Mouse (Mus musculus) gastrocnemius, postnatal 4 days (tissue): ENCODE results near the gene Aqp6. TPM values are rescaled to one million over a fixed set of nuclear protein-coding genes. Genes with fewer than 3 reads are reported as not detected.

ENCODE experiments used
- DNase-seq, 2 experiments: peaks; one replicate each; pipeline ENCODE4 v3.0.0; 2021 to 2022; ENCODE audit warnings: low spot score in 2 of 2, mixed read lengths in 2 of 2
- total RNA-seq, 2 experiments: library from RNA; stranded (reverse); gene quantifications; 2 replicates each; pipeline ENCODE4 v1.2.3; 2021

Aqp6 gene
- total RNA-seq, 2 experiments from 2014 or later, result not detected

DNA sequence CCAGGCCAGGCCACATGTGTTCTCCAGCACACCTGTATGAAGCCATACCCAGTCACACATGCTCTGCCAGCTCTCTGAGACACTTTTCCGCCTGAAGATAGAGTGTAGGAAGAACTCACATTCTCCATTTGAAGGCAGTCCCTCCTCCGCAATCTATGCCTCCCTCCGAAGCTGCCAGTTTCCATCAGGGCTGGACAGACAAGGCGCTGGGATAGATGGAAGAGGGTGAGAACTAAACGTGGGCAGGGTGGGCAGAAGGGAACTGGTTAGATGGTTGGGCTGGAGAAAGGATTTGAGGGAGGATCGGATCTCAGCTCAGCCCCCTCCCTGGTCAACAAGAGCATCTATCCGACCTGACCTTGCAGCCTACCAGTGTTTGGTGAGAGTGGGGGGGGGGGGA lies 4.4 kb upstream of the Aqp6 start:
- no peak for DNase-seq

DNA sequence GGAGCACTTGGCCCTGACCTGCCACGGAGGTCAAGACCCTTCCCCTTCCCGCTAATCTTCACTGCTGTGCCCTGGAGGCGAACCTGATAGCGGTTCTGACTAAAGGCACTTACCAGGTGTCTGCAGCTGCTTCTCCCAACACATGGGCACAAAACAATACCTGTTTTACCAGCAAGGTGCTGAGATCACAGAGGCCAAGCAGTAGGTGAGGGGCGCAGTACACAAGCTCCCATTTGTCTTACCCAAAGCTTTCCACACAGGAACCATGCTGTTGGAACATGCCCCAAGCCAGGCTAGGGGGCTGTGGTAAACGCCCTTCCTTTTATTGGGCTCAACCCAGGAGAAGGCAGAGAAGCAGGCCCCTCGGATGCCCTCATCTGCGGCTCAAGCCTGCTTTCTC lies 3.6 kb upstream of the Aqp6 start:
- DNase-seq, result no peak

DNA sequence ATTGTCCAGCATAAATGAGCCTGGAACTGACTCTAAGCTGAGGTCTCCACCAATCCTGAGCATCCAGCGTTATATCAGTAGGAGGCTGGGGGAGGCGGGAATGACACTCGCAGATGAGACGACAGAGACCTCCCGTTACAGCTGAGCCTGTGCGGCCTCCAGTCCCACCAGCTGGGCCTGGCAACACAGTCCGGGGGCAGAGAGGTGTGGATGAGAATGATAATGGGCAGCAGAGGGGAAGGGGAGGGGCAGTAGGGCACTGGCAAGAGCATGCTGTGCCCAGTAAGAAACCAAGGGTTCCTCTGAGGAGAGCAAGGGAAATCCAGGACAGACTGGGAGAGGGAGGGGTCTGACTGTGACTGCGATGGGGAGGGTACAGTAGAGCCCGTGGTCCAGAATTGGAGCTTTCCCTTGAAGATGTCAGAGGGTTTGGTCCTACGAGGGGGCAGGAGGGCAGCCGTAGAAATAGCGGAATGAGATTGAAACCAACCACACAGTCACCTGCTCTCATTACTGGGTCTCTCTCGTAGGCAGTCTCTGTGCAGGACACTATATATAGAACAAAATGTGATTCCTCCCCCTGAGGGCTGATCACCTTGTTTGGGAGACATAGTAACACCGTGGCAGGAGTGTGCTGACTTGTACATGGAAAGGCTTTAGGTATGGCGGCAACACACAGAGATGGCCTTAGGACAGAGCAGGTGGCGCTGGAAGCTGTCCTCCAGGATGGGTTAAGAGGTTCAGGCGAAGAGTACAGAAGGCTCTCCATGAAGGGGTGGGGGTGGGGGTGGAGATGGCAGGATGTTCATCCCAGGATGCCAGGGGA lies 1.7 kb upstream of the Aqp6 start:
- DNase-seq, result no peak

DNA sequence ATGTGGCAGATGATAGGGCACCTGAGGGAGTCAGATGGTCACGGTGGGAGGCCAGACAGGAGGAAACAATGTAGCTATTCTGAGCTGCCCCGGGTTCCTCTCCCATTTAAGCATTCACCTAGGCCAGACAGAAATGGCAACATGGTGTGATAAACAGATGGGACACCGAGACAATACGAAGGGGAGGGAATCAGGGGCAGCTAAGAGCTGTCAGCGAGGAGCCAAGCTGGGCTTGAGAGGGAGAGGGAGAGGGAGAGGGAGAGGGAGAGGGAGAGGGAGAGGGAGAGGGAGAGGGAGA lies 572 bp downstream of the Aqp6 start:
- DNase-seq, result no peak

DNA sequence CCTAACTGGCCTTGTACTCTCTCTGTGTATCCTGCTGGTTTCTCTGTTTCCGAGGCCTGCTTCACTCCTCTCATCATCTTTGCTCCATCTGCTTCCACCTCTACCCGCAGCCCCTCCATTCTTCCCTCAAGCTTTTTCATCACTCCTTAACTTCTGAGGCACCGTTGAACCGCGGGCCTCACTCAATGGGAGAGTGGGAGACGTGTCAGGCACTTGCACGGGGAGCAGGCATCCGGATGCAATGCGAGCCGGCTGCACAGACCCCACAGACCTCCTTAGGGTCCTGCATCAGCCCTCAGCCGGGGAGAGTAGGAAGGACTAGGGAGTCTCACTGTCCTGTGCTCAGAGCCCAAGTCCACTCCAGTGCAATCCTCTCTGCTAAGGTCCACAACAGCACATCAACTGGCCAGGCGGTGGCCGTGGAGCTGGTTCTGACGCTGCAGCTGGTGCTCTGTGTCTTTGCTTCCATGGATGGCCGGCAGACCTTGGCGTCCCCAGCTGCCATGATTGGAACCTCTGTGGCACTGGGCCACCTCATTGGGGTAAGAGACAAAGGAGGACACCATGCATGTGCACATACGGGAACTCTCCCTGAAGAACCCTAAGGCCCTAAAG lies 1.1 kb downstream of the Aqp6 start:
- no peak for DNase-seq

DNA sequence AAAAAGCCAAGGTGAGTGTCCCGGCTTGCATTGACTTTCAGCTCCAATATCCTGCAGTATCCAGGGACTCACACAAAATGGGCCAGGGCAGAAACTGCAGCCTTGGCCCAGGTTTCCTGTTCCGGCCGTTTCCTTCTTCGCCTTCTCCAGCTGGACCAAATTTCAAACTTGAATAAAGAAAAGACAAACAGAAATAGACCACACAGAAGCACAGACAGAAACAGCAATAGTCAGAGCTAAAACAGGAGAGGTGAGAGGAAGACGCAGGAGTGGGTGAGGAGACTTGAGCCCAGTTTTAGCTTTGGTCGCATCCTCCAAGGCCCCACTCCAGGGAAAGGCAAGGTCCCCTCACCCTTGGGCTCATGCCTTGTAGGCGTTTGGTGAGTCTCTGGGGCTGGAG lies 2.0 kb downstream of the Aqp6 start:
- DNase-seq, result no peak

DNA sequence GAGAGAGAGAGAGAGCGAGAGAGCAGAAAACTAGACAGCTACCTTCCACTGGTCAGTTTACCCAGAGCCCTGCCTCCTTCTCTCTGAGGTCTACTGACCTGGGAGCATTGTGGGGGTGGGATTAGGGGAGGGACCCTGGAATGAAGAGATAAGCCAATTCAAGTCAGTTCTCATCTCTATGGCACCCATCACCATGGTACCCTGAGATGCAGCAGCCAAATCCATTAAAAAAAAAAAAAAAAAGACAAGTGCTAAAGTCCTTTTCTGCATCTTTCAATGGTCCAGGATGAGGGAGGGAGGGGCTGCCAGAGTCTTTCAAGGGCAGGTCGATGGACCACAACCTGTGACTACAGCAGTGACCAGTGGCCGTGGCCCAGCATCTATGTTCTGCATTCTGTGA lies 4.4 kb downstream of the Aqp6 start:
- no peak for DNase-seq

DNA sequence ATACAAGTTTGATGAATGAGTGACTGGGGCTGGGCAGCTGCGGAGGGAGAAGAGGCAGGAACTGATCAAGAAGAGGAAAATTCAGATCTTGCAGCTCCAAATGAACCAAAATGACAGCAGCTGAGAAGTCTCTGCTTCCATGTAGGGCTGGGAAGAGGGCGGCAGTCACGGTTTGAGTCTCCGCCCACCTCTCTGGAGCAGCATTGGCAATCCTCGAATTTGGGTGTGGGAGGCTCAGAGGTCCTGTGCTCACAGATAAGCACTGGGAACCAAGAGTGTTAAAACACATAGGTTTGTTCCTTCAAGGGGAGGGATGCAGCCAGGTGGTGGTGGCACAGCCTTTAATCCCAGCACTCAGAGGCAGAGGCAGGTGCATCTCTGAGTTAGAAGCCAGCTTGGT lies 5.3 kb downstream of the Aqp6 start:
- DNase-seq, result no peak

DNA sequence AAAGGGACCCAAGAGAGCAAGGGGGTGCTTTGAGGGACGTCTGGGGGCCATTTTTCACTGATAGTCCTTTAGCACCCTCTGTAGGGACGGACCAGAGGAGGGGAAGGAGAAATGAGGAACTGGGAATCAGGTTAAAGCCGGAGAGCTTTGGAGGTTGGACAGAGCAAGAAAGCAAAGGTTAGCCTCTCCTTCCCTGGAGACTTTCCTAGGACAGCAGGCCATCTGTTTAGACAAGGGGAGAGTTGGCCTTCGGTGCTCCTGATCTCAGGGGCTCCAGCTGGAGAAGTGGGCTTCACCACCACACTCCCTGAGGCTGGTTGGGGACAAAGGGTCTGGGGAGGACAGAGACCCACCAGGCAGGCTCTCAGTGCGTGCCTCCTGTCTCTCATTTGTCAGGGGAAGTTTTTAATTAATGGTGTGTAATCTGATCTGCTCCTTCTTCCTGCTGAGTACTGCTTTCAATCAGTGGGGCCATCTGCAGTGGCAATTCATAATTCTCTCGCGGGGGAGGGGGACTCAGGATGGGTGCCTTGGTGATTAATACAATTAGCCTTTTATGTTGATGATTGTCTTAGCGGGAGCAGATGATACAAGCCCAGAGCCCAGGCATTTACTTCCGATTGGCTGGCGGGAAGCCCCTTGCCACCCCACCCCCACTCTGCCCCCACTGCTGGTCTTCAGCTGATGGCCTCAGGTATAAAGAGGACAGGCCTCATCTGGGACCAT lies 6.4 kb downstream of the Aqp6 start:
- DNase-seq, result no peak

DNA sequence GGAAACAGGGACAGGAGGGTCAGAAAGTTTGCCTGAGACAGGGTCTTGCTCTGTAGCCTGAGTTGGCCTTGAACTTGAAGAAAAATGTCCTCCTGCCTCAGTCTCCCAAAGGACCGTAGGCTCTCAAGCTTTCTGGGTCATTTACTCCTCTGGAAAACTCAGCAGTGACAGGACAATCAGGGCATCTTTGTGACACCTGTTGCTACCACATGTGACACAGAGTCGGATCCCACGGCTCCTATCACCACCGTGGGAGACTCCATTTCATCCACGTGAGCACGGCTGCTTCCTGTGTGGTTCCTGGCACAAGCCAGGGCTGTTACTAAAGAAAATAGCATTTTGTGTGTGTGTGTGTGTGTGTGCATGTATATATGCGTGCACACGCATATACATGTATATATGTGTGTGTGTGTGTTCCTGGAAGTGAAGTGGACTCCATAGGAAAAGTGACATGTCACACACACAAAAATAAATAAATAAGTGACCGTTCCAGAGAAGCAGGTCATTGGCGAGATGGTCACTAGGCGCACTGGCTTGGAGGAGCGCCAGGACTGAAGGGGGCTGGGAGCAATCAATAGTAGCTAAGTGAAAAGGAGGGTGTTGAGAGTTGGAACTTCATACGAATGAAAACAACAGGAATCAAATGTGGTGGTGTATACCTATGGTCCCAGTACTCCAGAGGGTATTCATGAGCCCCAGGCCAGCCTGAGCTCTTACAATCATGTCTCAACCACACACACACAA lies 7.4 kb downstream of the Aqp6 start:
- DNase-seq, result no peak

DNA sequence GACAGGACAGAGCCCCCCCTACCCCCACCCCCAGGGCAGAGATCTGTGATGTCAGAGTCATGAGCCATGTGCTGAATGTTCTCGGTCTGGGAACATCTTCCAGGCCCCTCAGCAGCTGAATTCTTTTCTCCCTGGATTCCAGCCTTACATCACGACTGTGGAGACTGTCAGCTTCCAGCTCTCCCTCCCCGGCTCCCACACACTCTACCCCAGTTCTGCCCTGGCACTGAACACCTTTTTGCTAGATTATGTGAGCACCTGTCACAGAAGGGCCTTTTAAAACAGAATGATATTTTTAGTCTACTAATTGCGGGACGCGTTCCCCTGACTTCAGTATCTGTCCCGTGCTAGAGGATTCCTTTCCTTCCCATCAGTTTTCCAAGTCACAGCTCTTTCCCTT lies 10.4 kb downstream of the Aqp6 start:
- no peak for DNase-seq

DNA sequence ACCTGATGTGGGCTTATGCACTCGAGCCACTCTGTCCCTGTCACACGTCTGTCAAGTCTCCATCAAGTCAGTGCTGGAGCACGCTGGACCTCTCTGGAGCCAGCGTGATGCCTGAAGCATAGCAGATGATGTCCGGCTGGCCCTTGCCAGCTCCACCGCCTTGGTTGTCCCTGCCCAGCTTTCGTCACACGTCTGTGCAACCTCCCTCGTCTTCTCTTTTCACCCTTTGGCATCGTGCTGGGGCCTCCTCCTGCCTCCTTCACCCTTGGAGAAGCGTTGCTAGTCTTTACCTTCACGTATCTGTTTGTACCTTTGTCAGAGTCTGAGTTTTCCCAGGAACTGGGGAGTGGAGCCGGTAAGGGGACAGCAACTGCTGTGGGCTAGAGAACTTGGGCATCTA lies 13.1 kb downstream of the Aqp6 start:
- DNase-seq, result no peak

DNA sequence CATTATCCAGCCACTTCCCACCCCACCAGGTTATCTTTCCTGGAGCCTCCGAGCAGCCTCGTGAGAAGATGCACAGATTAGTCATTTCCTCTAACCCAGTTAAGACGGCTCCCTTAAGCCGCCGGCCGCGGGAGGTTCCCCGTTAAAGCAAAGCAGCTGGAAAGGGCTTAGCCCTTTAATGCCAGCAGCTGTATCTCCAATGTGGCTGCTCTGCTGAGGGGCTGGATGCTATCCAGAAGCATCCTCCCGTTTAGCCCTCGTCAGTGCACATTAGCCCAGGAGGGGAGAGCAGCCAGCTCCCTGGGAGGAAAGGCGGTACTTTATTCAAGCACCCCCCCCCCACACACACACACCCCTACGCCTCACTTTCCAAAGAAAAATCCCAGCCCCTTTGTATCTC lies 13.6 kb downstream of the Aqp6 start:
- DNase-seq, result peak in 1 of 2 experiments; percentile 59

DNA sequence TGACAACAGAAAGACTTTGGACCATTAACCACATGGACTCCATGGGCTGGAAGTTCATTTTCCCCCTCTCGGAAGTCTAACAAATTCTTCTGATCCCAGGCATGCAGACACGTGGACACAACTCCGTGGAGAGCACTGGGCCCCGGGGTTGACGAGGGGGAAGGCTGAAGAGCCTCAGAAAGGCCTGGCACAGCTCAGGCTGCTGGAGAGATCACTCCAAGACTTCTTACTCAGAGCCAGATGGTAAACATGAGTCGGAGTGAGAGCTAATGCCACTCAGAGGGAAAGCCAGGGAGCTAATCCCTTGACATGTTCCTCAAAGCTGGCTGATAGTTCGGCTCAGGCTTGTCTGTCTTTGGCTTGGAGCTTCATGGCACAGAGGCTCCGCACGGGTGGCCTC lies 14.0 kb downstream of the Aqp6 start:
- DNase-seq, result no peak

DNA sequence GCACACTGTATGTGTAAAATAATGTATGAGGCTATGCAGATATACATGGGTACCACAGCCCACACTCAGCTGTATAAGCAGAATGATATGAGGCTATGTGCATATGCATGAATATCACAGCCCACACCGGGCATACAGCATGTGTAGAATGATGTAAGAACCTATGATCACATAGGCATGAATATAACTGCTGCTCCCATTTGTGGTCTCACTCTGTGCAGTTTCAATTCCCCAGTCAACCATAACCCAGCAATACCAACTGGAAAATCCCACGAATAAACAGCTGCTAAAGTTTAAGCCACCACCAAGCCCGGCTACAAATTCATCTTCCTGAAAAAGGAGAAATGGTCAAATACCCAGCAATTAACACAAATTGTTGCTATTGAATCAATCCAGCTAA lies 17.4 kb downstream of the Aqp6 start:
- no peak for DNase-seq

DNA sequence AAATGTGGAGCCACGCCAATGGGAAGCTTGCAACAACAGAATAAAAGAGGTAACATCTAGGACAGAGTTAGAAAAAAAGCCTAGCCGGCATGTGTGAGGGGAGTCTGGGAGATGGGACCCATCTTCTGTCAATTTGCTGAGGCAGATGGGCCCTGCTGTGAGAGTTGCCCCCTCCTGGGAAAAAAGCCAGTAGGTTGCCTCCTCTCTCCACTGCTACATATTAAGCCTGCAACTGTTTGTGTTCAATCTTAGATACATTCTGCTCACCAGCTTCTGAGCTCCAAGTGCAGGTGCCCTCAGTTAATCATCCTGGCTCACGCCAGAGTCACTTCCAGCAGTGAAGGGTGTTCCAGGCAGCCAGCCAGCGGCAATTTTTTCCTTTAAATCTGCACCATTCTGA lies 18.6 kb downstream of the Aqp6 start:
- DNase-seq, result no peak

DNA sequence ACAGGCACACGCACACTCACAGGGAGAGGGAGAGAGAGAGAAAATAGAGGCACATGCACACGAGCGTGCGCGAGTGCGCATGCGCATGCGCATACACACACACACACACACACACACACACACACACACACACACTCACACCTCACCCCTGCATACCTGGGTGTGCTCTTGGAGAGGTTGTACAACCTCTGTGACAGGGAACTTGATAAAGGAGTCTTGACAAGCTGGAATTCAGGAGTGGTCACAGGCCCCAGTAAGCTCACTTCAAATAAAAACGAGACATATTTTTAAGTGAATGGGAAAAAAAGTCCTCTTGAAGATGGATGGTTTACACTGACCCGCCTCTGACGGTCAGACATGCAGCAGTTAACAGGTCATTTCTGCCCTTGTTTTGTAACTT lies 20.9 kb downstream of the Aqp6 start:
- DNase-seq, result no peak

DNA sequence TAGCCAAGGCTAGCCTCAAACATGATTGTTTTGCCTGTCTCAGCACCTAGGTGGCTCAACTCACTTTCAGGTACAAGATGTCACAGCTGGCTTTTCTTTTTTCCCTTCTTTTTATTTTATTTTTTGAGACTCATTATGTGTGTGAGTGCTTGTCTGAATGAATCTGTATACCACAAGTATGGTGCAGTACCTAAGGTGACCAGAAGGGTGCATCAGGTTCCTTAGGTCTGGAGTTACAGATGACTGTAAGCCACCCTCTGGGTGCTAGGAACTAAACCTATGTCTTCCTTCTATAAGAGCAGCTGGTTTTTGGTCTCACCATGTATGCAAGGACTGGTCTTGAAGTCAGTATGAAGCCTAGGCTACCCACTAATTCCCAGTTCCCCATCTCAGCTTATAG lies 30.4 kb downstream of the Aqp6 start:
- DNase-seq, result no peak

DNA sequence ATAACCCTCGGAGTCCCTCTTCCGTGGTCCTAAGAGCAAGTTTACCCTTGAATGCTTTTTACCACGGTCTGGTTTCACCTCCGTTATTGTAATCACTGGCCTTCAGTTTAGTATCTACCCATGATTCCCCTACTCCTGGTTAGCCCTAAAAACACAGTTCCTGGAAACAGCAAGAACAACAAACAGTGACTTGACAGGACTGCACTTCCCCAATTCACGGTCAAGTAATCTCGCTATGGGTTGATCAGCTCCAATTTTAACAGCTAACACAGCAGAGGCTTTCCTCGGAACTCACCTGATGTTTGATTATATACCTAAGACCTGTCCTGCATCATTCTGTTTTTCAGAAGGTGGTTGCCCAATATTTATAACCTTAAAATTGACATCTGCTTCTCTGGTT lies 33.5 kb downstream of the Aqp6 start:
- no peak for DNase-seq

DNA sequence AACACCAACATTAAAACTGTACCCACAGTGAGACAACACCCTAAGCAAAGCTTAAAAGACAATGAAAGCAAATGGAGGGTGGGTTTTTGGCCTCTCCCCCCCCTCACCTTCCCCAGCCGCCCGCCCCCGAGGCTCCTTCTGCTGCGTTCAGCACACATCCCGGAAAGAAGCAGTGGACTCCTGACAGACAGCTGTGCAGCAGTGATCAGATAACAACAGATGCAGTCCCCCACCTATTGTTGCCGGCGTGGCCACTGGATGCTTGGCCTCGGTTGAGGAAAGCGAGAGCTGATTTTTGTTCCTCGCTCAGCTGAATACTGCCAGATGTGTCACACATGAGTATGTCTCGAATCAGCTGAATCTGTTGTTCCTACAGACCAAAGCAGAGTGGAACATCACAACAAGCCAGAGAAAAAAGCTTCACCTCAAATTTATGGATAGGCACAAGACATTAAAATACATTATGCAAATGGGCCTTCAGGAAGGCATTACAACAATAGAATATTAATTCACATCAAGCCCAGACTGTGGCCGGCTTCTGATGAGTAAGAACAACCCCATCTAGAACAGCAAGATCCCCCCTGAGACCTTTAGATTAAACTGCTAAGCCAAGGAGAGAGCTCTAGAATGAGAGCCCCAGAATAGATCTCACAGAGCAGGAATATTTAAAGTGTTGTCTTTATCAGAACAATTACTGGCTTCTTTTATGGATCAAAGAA lies 36.4 kb downstream of the Aqp6 start:
- DNase-seq, result no peak

DNA sequence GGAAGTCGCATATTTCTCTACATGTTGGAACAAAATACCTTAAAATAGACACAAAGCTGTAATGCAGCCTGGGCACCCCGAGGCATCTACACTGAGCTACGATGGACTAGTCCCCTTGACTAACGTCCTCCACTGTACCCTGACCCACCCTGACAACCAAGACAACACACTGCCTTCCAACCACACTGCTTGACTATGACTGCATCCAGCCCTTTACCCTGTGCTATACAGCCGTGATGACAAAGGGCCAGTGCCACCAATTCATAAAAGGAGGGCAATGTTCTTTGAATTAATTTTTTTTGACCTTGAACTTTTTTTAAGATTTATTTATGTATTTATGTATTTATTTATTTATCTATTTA lies 36.9 kb downstream of the Aqp6 start:
- DNase-seq, result no peak
